Mouse (Mus musculus) monocyte, adult 5-6 weeks (primary cell): ENCODE data around the gene Csf2rb2. TPM values are rescaled to one million over a fixed set of nuclear protein-coding genes. Genes with fewer than 3 reads are reported as not detected.
A peak's percentile ranks its signal among the peaks of the same experiment; 100 is the strongest.
"Not testable (repeated sequence)": the region's sequence is repeated elsewhere in the genome, so short reads cannot be mapped to it uniquely, and the experiment has no call there.

Experiments used
- ATAC-seq: fragments of 153-309, 156-312 bp; replicated peaks from 2 replicates; pipeline ENCODE4 v1.8.0; 2017; ENCODE audit warnings: mild to moderate bottlenecking; ENCODE audit not compliant: low TSS enrichment, insufficient number of reproducible peaks, severe bottlenecking, poor library complexity, low FRiP score
- total RNA-seq: library from RNA; stranded (forward); fragments of 200-1000, 200-491, 200-594 nt; gene quantifications from 3 replicates; pipeline ENCODE4 v1.2.3, GENCODE M21; 2017

Csf2rb2 gene
- total RNA-seq, 1 experiment from 2014 or later, result 8.0 TPM

DNA sequence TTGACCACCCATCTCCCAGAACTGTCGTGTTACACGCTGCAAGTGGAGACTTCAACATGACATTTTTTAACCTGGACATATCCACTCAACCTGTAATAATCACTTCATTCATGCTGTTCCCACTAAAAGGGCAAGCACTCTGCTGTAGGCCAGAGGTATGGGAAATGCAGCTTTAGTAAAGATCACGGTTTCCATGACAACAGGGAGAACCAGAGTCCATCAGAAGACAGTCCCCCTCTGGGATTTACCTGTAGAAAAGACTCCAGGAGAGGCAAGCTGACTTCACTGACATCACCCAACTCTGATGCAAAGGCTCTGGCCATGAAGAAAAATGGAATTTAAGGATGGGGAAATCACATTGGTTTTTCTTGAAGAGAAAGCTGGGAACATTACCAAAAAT is 42.2 kb downstream of the Csf2rb2 start:
- no peak for ATAC-seq

DNA sequence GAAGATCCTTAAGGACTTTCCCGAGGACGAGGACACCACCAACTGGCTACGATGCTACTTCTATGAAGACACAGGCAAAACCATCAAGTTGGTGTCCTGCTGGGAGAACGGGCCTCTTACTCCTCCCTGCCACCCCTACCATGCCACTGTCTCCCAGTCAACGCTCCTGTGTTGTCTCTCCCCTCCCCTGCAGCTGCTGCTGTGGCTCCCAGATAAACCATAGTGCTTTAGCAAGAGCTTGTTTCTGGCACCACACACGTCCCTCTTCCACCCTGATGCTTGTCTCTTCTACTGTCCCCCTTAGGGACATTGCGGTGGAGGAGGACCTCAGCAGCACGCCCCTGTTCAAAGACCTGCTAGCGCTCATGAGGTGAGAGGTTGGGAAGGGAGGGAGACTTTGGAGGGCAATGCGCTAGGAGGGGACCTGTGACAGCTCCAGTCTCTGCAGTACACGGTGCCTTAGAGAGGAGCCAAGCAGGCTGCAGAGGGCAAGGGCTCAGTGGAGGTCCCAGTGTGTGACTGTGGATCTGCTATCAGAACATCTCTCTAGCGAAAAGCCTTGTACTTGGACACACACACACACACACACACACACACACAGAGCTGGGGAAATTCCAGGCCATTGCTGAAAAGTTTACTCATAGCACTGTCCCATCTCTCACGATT is 44.7 kb downstream of the Csf2rb2 start:
- no peak for ATAC-seq

DNA sequence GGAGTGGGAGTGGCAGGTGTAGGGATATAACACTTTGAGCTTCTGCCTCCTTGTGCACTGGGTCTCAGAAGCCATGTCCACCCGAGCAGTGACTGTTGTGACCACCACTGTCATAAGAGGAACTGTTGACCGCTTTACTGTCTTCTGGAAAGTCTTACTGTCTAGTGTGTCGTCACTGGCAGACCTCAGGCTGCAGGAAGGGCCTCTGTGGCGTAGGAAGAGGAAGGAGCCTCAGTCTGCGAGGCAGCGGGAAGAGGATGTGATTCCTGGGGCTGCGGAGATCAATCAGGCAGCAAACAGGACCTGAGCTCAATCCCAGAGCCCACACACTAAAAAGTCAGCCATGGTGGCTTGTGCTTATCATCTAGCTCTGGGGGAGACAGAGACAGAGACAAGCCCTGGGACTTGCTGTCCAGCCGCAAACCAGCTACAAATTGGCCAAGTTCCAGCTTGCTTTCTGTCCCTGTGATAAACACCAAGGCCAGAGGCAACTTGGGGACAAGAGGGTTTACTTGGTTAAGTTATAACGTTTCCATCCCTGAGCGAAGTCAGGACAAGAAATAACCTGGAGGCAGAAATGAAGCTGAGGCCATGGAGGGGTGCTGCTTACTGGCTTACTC is 47.2 kb downstream of the Csf2rb2 start:
- ATAC-seq, result peak; percentile 89

DNA sequence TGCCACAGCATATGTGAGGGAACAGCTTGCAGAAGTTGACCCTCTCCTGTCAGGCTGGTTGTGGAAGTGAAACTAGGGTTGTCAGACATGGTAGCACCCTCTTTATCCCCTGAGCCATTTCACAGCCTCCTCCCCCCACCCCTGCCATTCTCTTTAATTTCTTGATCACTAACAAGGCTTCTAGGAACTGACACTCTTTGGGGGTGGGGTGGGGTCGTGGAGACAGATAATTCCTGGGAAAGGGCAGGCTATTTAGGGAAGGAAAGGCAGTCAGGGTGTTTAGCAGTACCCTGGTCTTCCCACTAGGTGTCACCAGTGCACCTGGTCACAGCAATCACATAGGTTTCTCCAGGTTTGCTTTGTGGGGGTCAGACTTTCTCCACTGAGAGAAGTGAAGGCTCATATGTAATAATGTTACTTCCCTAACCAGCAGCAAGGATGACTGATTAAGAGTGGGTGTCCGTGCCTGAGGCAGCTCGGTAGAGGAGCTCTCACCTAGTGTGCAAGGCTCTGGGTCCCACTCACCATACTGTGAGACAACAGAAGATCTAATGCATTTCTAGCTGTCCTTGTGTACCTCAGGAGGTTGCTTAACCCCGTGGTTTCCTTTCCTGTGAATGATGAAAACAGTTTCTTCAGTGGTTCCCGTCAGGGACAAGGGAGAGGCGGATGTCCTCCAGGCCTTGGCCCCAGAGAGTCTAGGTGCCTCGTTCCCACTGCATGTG is 48.0 kb downstream of the Csf2rb2 start:
- ATAC-seq, result peak; percentile 55

DNA sequence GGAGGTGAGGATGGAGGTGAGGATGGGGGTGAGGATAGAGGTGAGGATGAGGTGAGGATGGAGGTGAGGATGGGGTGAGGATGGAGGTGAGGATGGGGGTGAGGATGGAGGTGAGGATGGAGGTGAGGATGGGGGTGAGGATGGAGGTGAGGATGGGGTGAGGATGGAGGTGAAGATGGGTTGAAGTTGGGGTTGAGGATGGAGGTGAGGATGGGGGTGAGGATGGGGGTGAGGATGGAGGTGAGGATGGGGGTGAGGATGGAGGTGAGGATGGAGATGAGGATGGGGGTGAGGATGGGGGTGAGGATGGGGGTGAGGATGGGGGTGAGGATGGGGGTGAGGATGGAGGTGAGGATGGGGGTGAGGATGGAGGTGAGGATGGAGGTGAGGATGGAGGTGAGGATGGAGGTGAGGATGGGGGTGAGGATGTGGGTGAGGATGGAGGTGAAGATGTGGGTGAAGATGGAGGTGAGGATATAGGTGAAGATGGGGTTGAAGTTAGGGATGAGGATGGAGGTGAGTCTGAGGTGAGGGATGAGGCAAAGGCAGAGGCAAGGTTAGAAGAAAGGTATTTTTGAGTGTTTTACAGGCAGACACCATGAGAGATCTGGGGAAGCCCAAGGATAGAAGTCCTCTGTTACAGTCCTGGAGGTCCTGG is 48.8 kb downstream of the Csf2rb2 start:
- not testable (repeated sequence) for ATAC-seq

DNA sequence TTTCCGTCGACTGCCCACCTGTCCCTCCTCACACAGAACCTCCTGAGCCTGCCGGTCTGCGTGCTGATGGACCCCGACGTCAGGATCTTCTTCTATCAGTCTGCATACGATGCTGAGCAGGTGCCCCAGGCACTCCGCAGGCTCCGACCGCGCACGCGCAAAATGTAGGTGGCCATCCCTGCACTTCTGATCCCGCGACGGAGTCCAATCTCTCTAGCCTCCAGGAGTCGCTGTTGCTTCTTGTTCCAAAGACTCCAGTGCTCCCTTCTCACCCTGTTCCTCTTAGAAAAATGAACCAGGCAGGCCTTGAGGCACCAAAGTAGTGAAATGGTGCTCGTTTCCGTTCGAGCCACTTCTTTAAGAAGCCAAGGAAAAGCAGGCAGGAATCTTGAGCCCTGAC is 50.8 kb downstream of the Csf2rb2 start:
- ATAC-seq, result no peak

DNA sequence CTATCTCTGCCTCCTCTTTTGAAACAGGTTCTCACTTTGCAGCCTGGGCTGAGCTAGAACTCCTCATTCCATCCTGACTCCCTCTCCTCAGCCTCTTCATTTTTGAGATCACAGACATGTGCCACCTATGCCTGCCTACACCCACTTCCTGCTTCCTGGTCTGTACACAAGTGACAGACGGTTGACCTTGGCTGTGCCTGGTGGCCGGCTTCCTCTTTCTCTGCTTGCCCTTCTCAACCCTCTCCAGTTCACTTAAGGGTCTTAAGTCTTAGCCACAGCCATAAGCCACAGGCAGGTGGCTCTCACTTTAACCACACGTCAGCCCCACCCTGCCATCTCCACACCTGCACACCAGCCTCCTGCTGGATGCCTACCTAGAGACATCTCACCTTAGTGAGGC is 57.1 kb downstream of the Csf2rb2 start:
- ATAC-seq, result peak; percentile 54

DNA sequence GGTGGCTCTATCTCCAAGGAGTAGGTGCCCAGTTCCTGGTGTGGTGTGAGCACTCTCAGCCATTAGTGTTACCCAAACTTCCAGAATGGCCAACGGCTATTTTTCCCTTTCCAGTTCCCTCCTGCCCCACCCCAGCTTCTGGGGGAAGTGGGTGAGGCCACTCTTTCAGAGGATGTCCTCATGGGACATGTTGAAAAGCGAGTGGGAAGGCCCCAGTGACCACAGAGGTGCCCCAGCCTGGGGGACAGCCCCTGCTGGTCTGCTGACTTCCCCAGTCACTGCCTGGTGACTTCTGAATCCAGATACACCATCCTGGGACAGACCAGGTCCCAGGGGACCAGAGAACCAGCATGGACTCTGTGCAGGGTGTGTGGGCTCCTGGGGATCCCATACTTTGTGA is 57.9 kb downstream of the Csf2rb2 start:
- ATAC-seq, result peak; percentile 36

DNA sequence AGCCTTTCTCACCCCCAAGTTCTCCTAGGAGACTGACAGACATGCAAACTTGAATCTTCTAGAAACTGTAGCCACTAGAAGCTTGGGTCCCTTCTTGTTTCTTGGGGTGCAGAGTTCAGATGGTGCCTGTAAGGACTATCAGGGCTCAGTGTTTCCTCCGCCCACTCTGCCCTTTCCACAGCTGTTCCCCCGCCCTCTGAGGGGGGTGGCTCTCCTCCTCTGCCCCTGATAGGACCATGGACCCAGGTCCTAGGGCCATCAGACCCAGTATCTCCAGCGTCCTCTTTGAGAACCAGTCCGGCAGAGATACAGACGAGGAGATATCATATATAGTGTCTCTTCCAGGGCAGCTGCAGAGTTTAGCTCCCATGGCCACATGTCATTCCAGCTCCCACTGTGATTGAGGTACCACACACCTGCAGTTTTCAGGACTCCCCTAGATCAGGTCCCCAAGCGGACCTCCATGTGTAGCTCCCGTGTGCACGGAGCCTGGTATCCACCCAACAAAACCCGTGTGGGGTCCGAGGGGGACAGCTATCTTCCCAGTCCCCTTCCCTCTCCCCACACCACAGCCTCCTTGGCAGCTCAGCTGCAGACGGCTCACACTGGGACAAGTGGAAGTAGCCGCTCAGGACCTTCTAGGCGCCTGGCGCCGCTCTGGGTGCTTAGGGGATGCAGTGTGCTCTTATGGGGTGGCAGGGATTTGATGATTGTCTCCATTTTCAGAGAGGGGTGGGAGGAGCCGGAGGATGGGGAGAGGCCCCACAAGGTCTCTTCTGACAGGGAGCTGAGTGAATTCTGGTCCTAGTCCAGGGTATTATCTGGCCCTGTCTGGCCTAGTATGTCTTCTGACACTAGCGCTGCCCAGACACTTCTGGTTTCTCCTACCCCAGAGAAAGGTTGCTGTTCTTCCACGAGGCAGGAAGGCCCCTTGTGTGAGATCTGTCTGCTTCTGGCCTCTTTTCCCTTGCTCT is 59.1 kb downstream of the Csf2rb2 start:
- ATAC-seq, result peak; percentile 32; the same call in 1 of the 2 replicates

DNA sequence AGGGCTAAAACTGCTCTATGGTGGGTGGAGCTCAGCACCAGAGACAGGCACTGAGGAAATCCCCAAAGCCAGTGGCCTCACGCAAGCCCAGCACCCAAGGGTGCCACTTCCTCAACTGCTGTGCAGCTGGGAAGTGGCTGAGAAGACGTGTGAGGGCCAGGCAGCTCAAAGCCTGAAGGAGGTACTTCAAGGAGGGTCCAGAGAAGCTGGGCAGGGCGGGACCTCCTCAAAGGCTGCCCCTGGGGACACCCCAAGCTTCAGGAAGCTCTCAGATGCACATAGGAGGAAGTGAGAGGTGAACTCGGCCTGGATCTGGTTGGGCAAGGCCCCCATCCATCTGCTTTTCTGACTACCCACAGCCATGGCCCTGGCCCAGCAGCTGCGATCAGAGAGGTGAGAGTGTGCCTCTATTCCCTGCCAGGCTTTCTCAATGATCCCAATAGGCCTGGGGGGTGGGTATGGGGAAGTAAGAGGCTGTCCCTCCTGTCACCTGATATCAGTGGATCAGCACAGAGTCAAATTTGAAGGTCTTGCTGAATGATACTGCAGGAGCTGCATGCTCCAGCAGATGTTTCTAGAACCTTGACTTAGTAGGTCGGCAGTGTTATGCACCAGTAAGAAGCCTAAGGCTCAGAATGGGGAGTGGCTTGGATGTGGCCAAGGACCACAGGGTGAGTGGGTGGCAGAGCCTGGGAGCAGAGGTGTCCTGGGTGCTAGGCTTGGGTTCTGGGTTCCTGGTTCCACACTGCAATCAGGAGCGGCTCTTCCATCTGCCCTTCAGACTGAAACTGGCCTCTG is 60.6 kb downstream of the Csf2rb2 start, which contains the start of gene Ncf4:
Gene Ncf4, plus strand, starts transcription at position 107 of the 798 bp plus-strand sequence.
- ATAC-seq, result peak; percentile 71

DNA sequence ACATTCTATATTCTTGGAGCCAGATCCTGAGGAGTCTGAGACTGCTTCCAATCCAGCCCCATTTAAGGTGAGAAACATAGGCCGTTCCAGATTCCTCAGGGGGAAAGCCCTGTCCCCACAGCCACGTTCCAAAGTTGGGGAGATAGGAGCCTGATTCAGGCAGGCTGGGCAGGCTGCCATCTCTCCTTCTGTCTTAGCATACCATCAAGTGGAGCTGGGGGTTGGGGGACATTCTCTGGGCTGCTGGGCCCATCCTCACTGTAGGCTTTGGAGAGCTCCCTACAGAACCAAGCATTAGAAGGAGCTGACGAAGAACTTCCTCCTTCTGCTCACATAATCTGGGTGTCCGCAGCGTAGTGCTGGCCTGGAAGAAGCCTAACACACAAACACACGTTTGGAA is 61.7 kb downstream of the Csf2rb2 start:
- no peak for ATAC-seq

DNA sequence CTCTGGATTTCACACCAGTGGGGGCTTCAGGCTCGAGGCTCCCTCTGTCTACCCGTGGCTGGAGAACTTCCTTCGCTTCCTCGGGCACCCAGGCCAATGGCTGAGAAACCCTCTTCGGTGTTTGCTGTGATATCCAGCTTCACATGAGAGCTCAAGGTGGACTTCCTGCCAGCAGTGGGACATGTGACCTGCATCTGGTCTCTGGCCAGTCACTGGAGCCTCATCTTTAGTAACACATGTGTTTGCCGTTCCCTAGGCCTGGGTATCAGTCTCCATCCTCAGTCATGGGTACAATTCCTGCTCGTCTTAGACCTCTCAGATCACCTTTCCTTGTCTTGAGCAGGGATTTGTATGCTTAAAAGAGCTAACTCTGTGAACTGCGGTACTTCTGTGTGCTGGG is 62.5 kb downstream of the Csf2rb2 start:
- ATAC-seq, result no peak

DNA sequence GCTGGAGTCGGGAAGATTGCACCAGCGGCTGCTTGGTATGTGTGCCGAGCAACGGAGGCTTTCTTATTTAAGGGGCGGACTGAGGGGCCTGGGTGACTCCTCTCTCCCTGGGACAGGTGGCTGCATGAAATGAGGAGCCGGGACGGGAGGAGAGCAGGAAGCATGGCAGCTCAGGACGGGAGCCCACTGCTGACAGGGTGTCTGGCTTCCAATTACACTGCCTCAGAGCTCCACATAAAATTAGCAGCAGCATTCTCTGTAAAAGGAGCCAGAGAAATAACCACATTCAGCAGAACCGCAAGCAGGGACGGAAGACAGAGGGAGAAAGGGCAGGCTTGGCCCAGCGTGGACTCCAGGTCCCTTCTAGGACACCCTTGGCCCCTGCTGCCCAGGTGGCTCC is 64.2 kb downstream of the Csf2rb2 start:
- no peak for ATAC-seq

DNA sequence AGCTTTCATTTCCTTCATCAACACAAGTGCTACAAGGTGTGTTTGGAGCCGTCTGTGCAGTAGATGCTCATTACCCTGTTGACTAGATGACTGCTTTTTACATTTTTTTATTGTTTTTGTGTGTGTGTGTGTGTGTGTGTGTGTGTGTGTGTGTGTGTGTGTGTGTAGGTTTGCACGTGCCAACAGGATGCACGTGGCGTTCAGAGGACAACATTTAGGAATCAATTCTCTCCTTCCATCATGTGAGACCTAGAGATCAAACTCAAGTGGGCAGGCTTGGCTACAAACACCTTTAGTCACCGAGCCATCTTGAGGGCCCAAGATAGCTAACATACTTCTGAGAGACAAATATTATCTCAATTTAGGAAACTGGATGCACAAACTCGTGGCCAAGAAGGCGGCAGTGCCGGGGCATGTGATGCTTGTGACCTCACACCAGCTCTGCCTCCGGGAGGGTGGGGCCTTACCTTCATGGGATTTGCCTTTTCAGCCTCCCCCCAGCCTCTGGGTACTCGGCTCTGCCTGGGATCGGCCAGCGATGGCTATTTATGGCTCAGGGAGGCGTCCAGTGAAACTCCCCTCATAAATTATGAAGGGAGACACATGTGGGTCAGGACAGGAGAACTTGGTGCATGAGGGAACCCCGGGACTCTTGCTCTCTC is 65.4 kb downstream of the Csf2rb2 start:
- ATAC-seq, result no peak

DNA sequence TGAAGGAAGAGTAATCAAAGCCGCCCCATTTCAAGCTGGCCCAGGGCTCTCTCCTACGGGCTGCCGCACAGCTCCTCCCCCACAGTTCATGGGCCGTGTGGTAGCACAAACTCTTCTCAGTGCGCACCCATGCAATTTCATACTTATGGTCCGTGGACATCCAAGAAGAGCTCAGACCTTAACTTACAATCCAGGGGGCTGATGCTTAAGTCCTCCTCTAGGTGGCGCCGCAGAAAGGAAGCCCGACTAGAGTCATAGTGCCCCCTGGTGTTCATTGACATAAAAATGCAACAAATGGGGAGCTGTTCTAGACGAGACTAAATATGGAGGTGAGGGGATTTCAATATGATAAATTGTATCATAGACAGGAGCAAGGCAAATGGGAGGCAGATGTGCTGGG is 66.1 kb downstream of the Csf2rb2 start:
- peak; percentile 73 for ATAC-seq

DNA sequence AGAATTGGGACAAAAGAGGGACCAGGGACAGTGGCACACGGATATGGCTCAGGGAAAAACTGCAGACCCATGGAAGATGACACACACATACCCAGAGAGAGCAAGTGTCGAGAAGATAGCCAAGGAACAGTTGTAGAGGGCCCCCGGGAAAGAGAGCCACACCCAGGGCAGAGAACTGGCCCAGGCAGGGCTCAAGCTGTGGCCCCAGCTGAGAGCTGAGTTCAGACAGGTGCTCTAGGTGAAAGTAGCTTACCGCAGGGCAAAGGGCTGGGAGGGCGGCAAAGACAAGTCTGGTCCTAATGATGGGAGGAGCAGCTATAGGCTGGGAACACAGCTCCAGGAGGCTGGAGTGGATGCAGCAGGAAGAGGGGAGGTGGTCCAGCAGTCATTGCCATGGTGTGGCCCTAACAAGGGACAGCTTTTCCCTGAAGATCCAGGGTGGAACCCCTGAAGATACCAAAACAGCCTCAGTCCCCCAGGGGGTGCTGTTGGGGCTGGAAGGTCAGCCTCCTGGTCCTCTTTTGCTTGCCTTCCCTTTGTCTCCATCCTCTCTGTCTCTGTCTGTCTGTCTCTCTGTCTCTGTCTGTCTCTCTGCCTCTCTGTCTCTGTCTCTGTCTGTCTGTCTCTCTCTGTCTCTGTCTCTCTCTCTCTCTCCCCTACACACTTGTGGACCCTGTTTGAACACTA is 70.6 kb downstream of the Csf2rb2 start:
- no peak; the same call in 1 of the 2 replicates for ATAC-seq
